Mouse (Mus musculus) spleen, adult 2 months (tissue): ENCODE measurements around the gene Hoxb2.

ENCODE experiments used
- CTCF ChIP-seq: fragments of 200-500 bp; IDR thresholded peaks from 2 replicates; pipeline ENCODE4 v1.5.1; 2011; ENCODE audit warnings: mild to moderate bottlenecking, inconsistent platforms; ENCODE audit not compliant: insufficient read depth, insufficient read length, insufficient replicate concordance; ENCODE audit errors: extremely low read depth
- POLR2A ChIP-seq: fragments of 200-500 bp; IDR thresholded peaks from 2 replicates; pipeline ENCODE4 v1.6.1; 2011; ENCODE audit warnings: low read depth, low read length, inconsistent platforms

- TF ChIP-seq POLR2A (no peak), CTCF (no peak)
These were observed 7.8 kb upstream of the Hoxb2 start for GRCm38 (mm10) chr11:96342576-96342930.
